Mouse (Mus musculus) layer of hippocampus, adult 8-10 months (tissue): ENCODE data around the gene Phkg1. TPM values are rescaled to one million over a fixed set of nuclear protein-coding genes. Genes with fewer than 3 reads are reported as not detected.
A peak's percentile ranks its signal among the peaks of the same experiment; 100 is the strongest.

ENCODE experiments used
- DNase-seq, 2 experiments: peaks; one replicate each; pipeline ENCODE4 v3.0.0; 2022; ENCODE audit warnings: low spot score in 2 of 2
- total RNA-seq, 4 experiments: library from RNA; stranded (reverse); gene quantifications; 2 replicates each; pipeline ENCODE4 v1.2.4; 2022

Gene Phkg1
- total RNA-seq, 4 experiments from 2014 or later = 24.4 to 26.8 (median 25.6) TPM

GRCm38 (mm10) chr5:129846752-129847557, 51.4 kb downstream of the Phkg1 start, which contains the start of gene Sumf2:
Sumf2 (plus strand) TSS chr5:129846986.
- DNase-seq = peak; percentile 90 to 96

DNA sequence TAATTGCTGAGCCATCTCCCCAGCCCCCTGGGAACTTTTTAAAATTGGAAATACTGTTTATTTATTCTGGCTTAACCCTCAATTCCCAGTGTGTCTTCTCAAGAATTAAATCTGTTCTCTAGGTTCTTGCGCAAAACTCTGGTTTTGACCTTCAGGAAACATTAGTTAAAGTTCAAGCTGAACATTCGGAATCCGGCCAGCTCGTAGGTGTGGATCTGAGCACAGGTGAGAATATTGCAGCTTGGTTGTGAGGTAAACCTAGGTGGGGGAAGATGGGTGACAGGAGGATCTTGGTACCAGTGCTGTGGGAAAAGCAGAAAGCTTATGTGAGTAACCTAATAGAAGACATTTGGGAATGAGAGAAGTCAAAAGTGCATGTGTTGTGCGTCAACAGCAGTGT, 53.5 kb downstream of the Phkg1 start:
- DNase-seq = no peak

Other genes with a start within 250 kb of the Phkg1 start
- gene Zfp11, start 228.4 kb downstream of the Phkg1 start, total RNA-seq = 1 to 10 TPM; 6.3 to 8.3 (median 7.0) TPM
- not detected for gene Sept14, start 190.0 kb downstream of the Phkg1 start, total RNA-seq
- gene Mrps17, start 183.1 kb downstream of the Phkg1 start, total RNA-seq = 10 to 100 TPM; 72.9 to 92.8 (median 78.4) TPM
- gene Nipsnap2, start 173.5 kb downstream of the Phkg1 start, total RNA-seq = 10 to 100 TPM; 79.4 to 85.9 (median 82.6) TPM
- 10 to 100 TPM; 23.0 to 31.3 (median 28.6) TPM for gene Psph, start 111.1 kb downstream of the Phkg1 start, total RNA-seq
- gene Sumf2, start 51.6 kb downstream of the Phkg1 start, total RNA-seq = 10 to 100 TPM; 20.2 to 26.5 (median 22.7) TPM
- 100 to 1,000 TPM; 410 to 438 (median 418) TPM for gene Chchd2, start 11.1 kb downstream of the Phkg1 start, total RNA-seq
- 1 to 10 TPM; 7.0 to 7.7 (median 7.2) TPM for gene Zbed5, start 2.8 kb downstream of the Phkg1 start, total RNA-seq
- 1 to 10 TPM; 1.8 to 8.3 (median 2.2) TPM for gene Nupr1l, start 10.0 kb upstream of the Phkg1 start, total RNA-seq
- 10 to 100 TPM; 43.6 to 50.2 (median 45.9) TPM for gene Vkorc1l1, start 43.4 kb upstream of the Phkg1 start, total RNA-seq
- 10 to 100 TPM; 11.2 to 60.7 (median 28.9) TPM for gene Gusb, start 104.5 kb upstream of the Phkg1 start, total RNA-seq
- gene Asl, start 130.7 kb upstream of the Phkg1 start, total RNA-seq = 10 to 100 TPM; 18.9 to 38.2 (median 26.3) TPM
- 10 to 100 TPM; 31.8 to 38.2 (median 35.6) TPM for gene Crcp, start 130.7 kb upstream of the Phkg1 start, total RNA-seq
- gene Tpst1, start 174.8 kb upstream of the Phkg1 start, total RNA-seq = 10 to 100 TPM; 41.3 to 54.4 (median 48.8) TPM
- 10 to 100 TPM; 11.4 to 18.4 (median 12.8) TPM for gene Kctd7, start 246.3 kb upstream of the Phkg1 start, total RNA-seq